Comparison of ENCODE assay signal across 13 mouse cellular contexts in genomic region chr7:66384213-66384612, GRCm38 (mm10). TPM values are rescaled to one million over a fixed set of nuclear protein-coding genes. Genes with fewer than 3 reads are reported as not detected.
DNase-seq lines count a peak whose midpoint lies in the region; ATAC-seq and TF ChIP-seq lines count a peak whose summit lies in the region.
"Had no signal": no experiment of that assay in that cellular context is flagged by ENCODE, and none has a peak within 500 bp of the region (broad histone marks: within the 10 kb centered on the region; RNA-seq: fewer than 3 reads in every experiment).

No protein-coding gene starts in this region.

- no peak overlapping the region for H3K4me3 ChIP-seq in kidney, postnatal 0 days (replicated peaks; ENCODE audit: low read depth, low read length)
- H3K4me3 ChIP-seq in layer of hippocampus, adult 2 months: no peak overlapping the region
- H3K4me3 ChIP-seq: neural tube, embryonic 13.5 days had no signal

- no peaks in the 10 kb centered on the region for H3K9me3 ChIP-seq in kidney, postnatal 0 days (replicated peaks; ENCODE audit: low read length)
- H3K9me3 ChIP-seq: neural tube, embryonic 13.5 days had no signal

- ATAC-seq in kidney, postnatal 0 days (replicated peaks; ENCODE audit: low FRiP score, low read depth): no peak
- ATAC-seq in megakaryocyte, adult 5-6 weeks (ENCODE audit: poor library complexity, severe bottlenecking): peak; percentile 52

- H3K27ac ChIP-seq in kidney, postnatal 0 days: peak overlapping the region; percentile 37
- H3K27ac ChIP-seq in layer of hippocampus, adult 2 months: no peak overlapping the region
- H3K27ac ChIP-seq: neural tube, embryonic 13.5 days had no signal

- H3K9ac ChIP-seq in kidney, postnatal 0 days (ENCODE audit: low read depth, low read length): no peak overlapping the region
- H3K9ac ChIP-seq: neural tube, embryonic 13.5 days had no signal

- H3K4me2 ChIP-seq in kidney, postnatal 0 days (ENCODE audit: low read length): no peak overlapping the region
- H3K4me2 ChIP-seq: neural tube, embryonic 13.5 days had no signal

- H3K36me3 ChIP-seq in kidney, postnatal 0 days (ENCODE audit: insufficient read depth, low read length): 0 out of 2 replicates have a peak, but pooled peaks cover 4% of the 10 kb centered on the region
- H3K36me3 ChIP-seq: neural tube, embryonic 13.5 days had no signal

- 47% methylated on average over 5 of the region's 5 CpGs for WGBS in kidney, postnatal 0 days

- H3K27me3 ChIP-seq in kidney, postnatal 0 days (ENCODE audit: insufficient read depth, low read length): no peaks in the 10 kb centered on the region

- no peaks in the 10 kb centered on the region; the same call in none of the 2 replicates for H3K4me1 ChIP-seq in kidney, postnatal 0 days (replicated peaks; ENCODE audit: insufficient read depth, low read length)

- no peak for TF ChIP-seq CTCF in kidney, postnatal 0 days (IDR thresholded peaks at IDR 0.05; ENCODE audit: low read depth)
- TF ChIP-seq CTCF in layer of hippocampus, adult 2 months (conservative IDR thresholded peaks at IDR 0.05): no peak

- DNase-seq in kidney, postnatal 0 days (ENCODE audit: low spot score): peak; percentile 53
- DNase-seq in kidney, adult 8-10 months: no peak
- DNase-seq in 416B (ENCODE audit: low read depth): peak; percentile 30
- peak; percentile 81 for DNase-seq in NIH3T3 (ENCODE audit: low read depth)
- no peak for DNase-seq in layer of hippocampus, adult 2 months (ENCODE audit: low spot score in 2 of 2)
- no peak for DNase-seq in embryo, embryonic 11 days
- DNase-seq: right cerebral cortex, postnatal 4 days; thymus, postnatal 25 days had no signal

RNA-seq across cellular contexts. Expression of gene Lrrk1, which starts 3.9 kb away (rescaled TPM):
- polyA plus RNA-seq in kidney, postnatal 0 days (2015; fragmentation: Nextera tagmentation; extraction: Ambion mirVana): 8.5 and 10.4 TPM in 2 replicates
- total RNA-seq in megakaryocyte, adult 5-6 weeks (2015): 20.6 and 25.6 TPM in 2 replicates
- 26.6 and 27.9 TPM in 2 replicates for total RNA-seq in megakaryocyte, adult 5-6 weeks (2017)
- 1 to 10 TPM; 2.5 to 3.1 TPM for total RNA-seq in layer of hippocampus, adult 2 months (2021)

RNA-seq across cellular contexts. Expression of gene Gm10974, which starts 18.5 kb away (rescaled TPM):
- polyA plus RNA-seq in kidney, postnatal 0 days (2015; fragmentation: Nextera tagmentation; extraction: Ambion mirVana): not detected in 2 replicates
- not detected in 2 replicates for total RNA-seq in megakaryocyte, adult 5-6 weeks (2015)
- not detected in 2 replicates for total RNA-seq in megakaryocyte, adult 5-6 weeks (2017)
- total RNA-seq in layer of hippocampus, adult 2 months (2021): not detected
- total RNA-seq: heart, postnatal 14 days; layer of hippocampus, postnatal 10 days had no signal
- polyA plus RNA-seq: brain, embryonic 14.5 days; neural tube, embryonic 13.5 days had no signal

RNA-seq across cellular contexts. Expression of gene Aldh1a3, which starts 43.1 kb away (rescaled TPM):
- 47.0 and 54.1 TPM in 2 replicates for polyA plus RNA-seq in kidney, postnatal 0 days (2015; fragmentation: Nextera tagmentation; extraction: Ambion mirVana)
- 0.16 TPM in 1 of 2 replicates, not detected in the other for total RNA-seq in megakaryocyte, adult 5-6 weeks (2015)
- total RNA-seq in megakaryocyte, adult 5-6 weeks (2017): not detected in 2 replicates
- total RNA-seq in layer of hippocampus, adult 2 months (2021): 1 to 10 TPM in 1 of 2 experiments, under 1 TPM in 1; 0.83 to 1.5 TPM

Comparison
In these comparisons a context has a peak if more than half of its experiments do, and no peak if none do; other contexts are left out.
1. DNase-seq: peak in kidney, postnatal 0 days (single experiment), 416B (single experiment) and NIH3T3 (single experiment); none in kidney, adult 8-10 months (0 of 2), layer of hippocampus, adult 2 months (0 of 2) and embryo, embryonic 11 days (single experiment).
2. RNA of gene Lrrk1, which starts 3.9 kb away (total RNA-seq): 20.6 to 27.9 TPM in megakaryocyte, adult 5-6 weeks; 2.5 to 3.1 TPM in layer of hippocampus, adult 2 months; every median in the first group is over 4 times any median in the second.